In genomic region chr2:139883581-139884263, GRCm38 (mm10) we compare ENCODE assay signal across 10 mouse cellular contexts.
A peak's percentile ranks its signal among the peaks of the same experiment; 100 is the strongest.
DNase-seq lines count a peak whose midpoint lies in the region; ATAC-seq and TF ChIP-seq lines count a peak whose summit lies in the region.
"Had no signal": no experiment of that assay in that cellular context is flagged by ENCODE, and none has a peak within 500 bp of the region (broad histone marks: within the 10 kb centered on the region; RNA-seq: fewer than 3 reads in every experiment).

No protein-coding gene starts in this region.

- ATAC-seq in activated CD4-positive, CD25-positive, alpha-beta regulatory T cell, adult 4 months = no peak
- ATAC-seq in liver, embryonic 12.5 days = no peak

- H3K9ac ChIP-seq in liver, embryonic 12.5 days = no peak overlapping the region
- H3K9ac ChIP-seq: hindbrain, embryonic 15.5 days had no signal

- TF ChIP-seq CTCF in gastrocnemius, adult 2 months (IDR thresholded peaks at IDR 0.05) = no peak

- intact Hi-C loops in gastrocnemius, adult 2 months (cut with DNase I) = no loop called here

- DNase-seq in gastrocnemius, adult 2 months = peak; percentile 21
- DNase-seq in gastrocnemius, postnatal 4 days (ENCODE audit: low spot score in 2 of 2) = no peak
- peak; percentile 30 for DNase-seq in adipocyte (ENCODE audit: low spot score)
- peak; percentile 37 to 58 for DNase-seq in cerebellum, postnatal 25 days
- peak; percentile 59 to 60 for DNase-seq in layer of hippocampus, postnatal 36 days
- no peak for DNase-seq in embryo, embryonic 10 days (ENCODE audit: low spot score)
- DNase-seq: gastrocnemius, postnatal 25 days had no signal

- 85% methylated on average over 7 of the region's 7 CpGs for WGBS in liver, embryonic 12.5 days (ENCODE audit: insufficient replicate concordance)

- no peak overlapping the region for H3K4me3 ChIP-seq in gastrocnemius, adult 2 months
- H3K4me3 ChIP-seq in liver, embryonic 12.5 days = no peak overlapping the region
- H3K4me3 ChIP-seq: hindbrain, embryonic 15.5 days had no signal

- no peaks in the 10 kb centered on the region for H3K9me3 ChIP-seq in liver, embryonic 12.5 days (replicated peaks)
- H3K9me3 ChIP-seq: hindbrain, embryonic 15.5 days had no signal

- no peaks in the 10 kb centered on the region for H3K4me1 ChIP-seq in liver, embryonic 12.5 days
- H3K4me1 ChIP-seq: hindbrain, embryonic 15.5 days had no signal

- H3K4me2 ChIP-seq in liver, embryonic 12.5 days = no peak overlapping the region
- H3K4me2 ChIP-seq: hindbrain, embryonic 15.5 days had no signal

- 0 out of 2 replicates have a peak, but pooled peaks cover 6% of the 10 kb centered on the region for H3K36me3 ChIP-seq in liver, embryonic 12.5 days
- H3K36me3 ChIP-seq: hindbrain, embryonic 15.5 days had no signal

- H3K27me3 ChIP-seq in liver, embryonic 12.5 days (replicated peaks) = no peaks in the 10 kb centered on the region
- H3K27me3 ChIP-seq: hindbrain, embryonic 15.5 days had no signal

- no peak overlapping the region for H3K27ac ChIP-seq in gastrocnemius, adult 2 months
- no peak overlapping the region for H3K27ac ChIP-seq in liver, embryonic 12.5 days
- H3K27ac ChIP-seq: hindbrain, embryonic 15.5 days had no signal

Comparison
In these comparisons a context has a peak if more than half of its experiments do, and no peak if none do; other contexts are left out.
1. DNase-seq: peak in gastrocnemius, adult 2 months (single experiment), adipocyte (single experiment), cerebellum, postnatal 25 days (2 of 2) and layer of hippocampus, postnatal 36 days (2 of 2); none in gastrocnemius, postnatal 4 days (0 of 2) and embryo, embryonic 10 days (single experiment).